Mouse (Mus musculus) lung, postnatal 0 days (tissue): ENCODE data around the gene Gtf2ird1.
A peak's percentile ranks its signal among the peaks of the same experiment; 100 is the strongest.

ENCODE experiments used
- CTCF ChIP-seq: IDR thresholded peaks from 2 replicates; pipeline ENCODE4 v1.5.1; 2016; ENCODE audit warnings: antibody characterized with exemption, mild to moderate bottlenecking
- EP300 ChIP-seq: IDR thresholded peaks from 2 replicates; pipeline ENCODE4 v1.6.1; 2016; ENCODE audit warnings: antibody characterized with exemption, mild to moderate bottlenecking, control low read depth

DNA sequence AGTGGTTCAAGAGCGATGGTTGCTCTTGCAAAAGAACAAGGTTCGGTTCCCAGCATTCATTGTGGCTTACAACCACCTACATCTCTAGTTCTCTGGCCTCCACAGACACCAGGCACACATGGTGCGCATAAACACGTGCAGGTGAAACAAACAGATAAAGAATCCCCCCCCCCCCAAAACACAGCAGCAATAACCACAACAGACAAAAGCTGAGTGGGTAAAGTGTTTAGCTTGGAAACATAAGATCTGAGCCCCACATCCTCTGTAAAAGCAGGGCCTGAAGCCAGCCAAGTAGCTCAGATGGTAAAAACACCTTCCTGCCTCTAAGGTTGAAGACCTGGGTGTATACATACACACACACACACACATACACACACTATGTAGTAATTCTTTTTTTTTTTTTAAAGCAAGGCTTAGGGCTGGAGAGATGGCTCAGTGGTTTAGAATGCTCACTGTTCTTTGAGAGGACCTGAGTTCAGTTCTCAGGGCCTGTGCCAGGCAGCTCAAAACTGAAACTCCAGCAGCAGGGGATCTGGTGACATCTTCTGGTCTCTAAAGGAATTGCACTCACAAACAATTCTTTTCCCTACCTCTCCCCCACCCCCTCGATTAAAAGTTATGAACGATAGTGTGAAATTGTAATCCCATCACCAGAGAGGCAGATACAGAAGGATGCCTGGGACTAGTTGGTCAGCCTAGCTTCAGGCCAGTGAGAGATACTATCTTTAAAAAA lies 83.4 kb downstream of the Gtf2ird1 start:
- TF ChIP-seq CTCF (peak; percentile 46), EP300 (no peak)
